Mouse (Mus musculus) neural tube, embryonic 11.5 days (tissue): Measurements from ENCODE around the gene Fundc1. TPM values are rescaled to one million over a fixed set of nuclear protein-coding genes. Genes with fewer than 3 reads are reported as not detected.

Experiments used
- ATAC-seq: fragments of 200-750 bp; cut with Nextera tagmentation; 2 replicates; pipeline ENCODE4 v1.8.0; 2017; ENCODE audit warnings: moderate number of reproducible peaks, mild to moderate bottlenecking, moderate TSS enrichment, moderate library complexity; ENCODE audit not compliant: insufficient read depth, low FRiP score, low TSS enrichment
- DNase-seq: peaks from one replicate; pipeline ENCODE4 v3.0.0-alpha.2; 2015; ENCODE audit warnings: low spot score
- H3K27ac ChIP-seq: fragments of 300-500 bp; sonication (generic); 2 replicates; pipeline ENCODE4 v1.5.1; 2014; ENCODE audit warnings: low read depth, mild to moderate bottlenecking, low read length
- H3K27me3 ChIP-seq: fragments of 300-500 bp; sonication (generic); 2 replicates; pipeline ENCODE4 v1.6.1; 2014; ENCODE audit warnings: mild to moderate bottlenecking, low read length, mixed read lengths; ENCODE audit not compliant: control insufficient read depth, insufficient read depth
- H3K36me3 ChIP-seq: fragments of 300-500 bp; sonication (generic); 2 replicates; pipeline ENCODE4 v1.6.1; 2014; ENCODE audit warnings: mild to moderate bottlenecking, low read length, moderate library complexity, mixed read lengths; ENCODE audit not compliant: control insufficient read depth, insufficient read depth
- H3K4me1 ChIP-seq: fragments of 300-500 bp; sonication (generic); 2 replicates; pipeline ENCODE4 v1.6.1; 2014; ENCODE audit warnings: low read length, mixed read lengths; ENCODE audit not compliant: control insufficient read depth, insufficient read depth
- H3K4me2 ChIP-seq: fragments of 300-500 bp; sonication (generic); 2 replicates; pipeline ENCODE4 v1.6.1; 2014; ENCODE audit warnings: low read depth, mild to moderate bottlenecking, moderate library complexity
- H3K4me3 ChIP-seq: fragments of 300-500 bp; sonication (generic); 2 replicates; pipeline ENCODE4 v1.5.1; 2014; ENCODE audit warnings: low read depth, low read length
- H3K9ac ChIP-seq: fragments of 300-500 bp; sonication (generic); 2 replicates; pipeline ENCODE4 v1.6.1; 2014; ENCODE audit warnings: mild to moderate bottlenecking, low read length
- H3K9me3 ChIP-seq: fragments of 300-500 bp; sonication (generic); 2 replicates; pipeline ENCODE4 v1.6.1; 2016; ENCODE audit warnings: low read length; ENCODE audit not compliant: control insufficient read depth
- WGBS: fragments of 180-500 bp; shearing (Covaris S2); extraction: QIAGEN DNeasy Blood & Tissue Kit; methylation state at CpG from one replicate; pipeline ENCODE4 v1.1.7; 2014; 5-methylcytosine and 5-hydroxymethylcytosine counted together
- polyA plus RNA-seq: library from polyadenylated mRNA; unstranded; fragments of >200 nt; fragmentation: Nextera tagmentation; extraction: Ambion mirVana; gene quantifications from 2 replicates; pipeline ENCODE4 v1.2.1, GENCODE M21; 2014

Gene Fundc1
- polyA plus RNA-seq, 1 experiment from 2014 or later: 58.7 TPM

DNA sequence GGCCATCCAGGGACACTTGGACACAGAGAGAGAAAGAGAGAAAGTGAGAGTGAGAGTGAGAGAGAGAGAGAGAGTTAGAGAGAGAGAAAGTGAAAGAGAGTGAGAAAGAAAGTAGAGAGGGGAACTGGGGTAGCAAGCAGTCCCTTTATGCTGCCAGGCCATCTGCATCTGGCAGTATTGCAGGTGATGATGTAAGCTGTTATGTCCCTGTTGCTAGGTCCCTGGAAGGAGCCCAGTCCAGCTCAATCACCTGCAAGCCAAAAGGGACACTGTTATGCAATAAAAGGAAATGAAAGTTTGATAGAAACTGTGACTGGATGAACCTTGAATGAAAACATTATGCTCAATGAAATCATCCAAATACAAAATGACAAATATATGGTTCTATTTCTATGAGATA, 52.0 kb downstream of the Fundc1 start:
- ATAC-seq: no peak
- no peaks in the 10 kb centered on the region for H3K36me3 ChIP-seq
- H3K9me3 ChIP-seq: no peaks in the 10 kb centered on the region
- no peaks in the 10 kb centered on the region for H3K4me1 ChIP-seq
- no peak overlapping the region for H3K4me3 ChIP-seq
- DNase-seq: no peak
- no peak overlapping the region for H3K4me2 ChIP-seq
- H3K27me3 ChIP-seq: no peaks in the 10 kb centered on the region
- H3K27ac ChIP-seq: no peak overlapping the region
- H3K9ac ChIP-seq: no peak overlapping the region

DNA sequence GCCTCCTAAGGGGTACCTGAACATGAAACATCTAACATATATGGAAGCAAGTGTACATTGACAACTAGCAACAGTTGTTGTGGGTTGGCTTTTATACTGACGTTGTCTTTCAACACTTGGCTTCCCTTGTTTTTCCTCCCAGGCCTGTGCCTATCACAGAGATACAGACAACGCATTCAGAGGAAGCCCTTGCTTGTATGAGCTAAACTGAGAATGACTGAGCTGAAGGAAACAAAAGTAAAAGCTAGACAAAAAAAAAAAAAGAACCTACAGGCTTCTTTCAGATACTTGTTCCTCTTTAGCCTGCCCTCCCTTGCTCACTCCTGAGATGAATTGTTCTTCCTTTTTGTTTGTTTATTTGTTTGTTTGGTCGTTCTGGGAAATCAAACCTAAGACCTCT, 58.1 kb downstream of the Fundc1 start:
- H3K36me3 ChIP-seq: no peaks in the 10 kb centered on the region
- DNase-seq (no peak), ATAC-seq (no peak)
- no peak overlapping the region for H3K27ac ChIP-seq
- H3K27me3 ChIP-seq: no peaks in the 10 kb centered on the region
- H3K4me1 ChIP-seq: no peaks in the 10 kb centered on the region
- no peak overlapping the region for H3K4me2 ChIP-seq
- H3K9me3 ChIP-seq: no peaks in the 10 kb centered on the region
- no peak overlapping the region for H3K4me3 ChIP-seq
- 65% methylated on average over 3 of the region's 3 CpGs for WGBS
- H3K9ac ChIP-seq: no peak overlapping the region

DNA sequence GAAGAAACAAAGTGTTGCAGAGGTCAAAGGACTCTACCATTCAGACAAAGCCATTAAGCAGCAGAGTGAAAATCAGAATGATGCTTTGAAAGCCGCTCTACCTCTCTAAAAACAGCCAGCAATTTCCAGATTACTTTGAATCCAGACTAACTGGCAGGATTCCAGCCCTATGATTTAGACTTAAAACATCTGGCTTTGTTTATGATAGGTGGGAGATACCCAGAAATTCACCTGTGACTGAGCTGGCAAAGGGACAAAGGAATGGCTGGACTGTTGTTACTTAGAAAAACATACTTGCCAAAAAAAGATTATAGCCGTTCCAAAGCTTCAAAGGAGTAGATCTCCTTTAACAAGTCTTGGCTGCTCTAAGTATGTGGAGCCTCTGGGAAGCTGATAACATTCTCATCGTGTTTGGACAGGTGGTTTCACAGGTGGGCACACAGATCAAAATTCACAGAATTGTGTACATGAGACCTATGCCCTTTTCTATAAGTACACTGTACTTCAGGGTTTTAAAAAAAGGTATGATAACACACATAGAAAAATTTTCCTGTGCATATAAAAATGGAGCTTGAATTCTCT, 60.0 kb downstream of the Fundc1 start:
- H3K9me3 ChIP-seq: no peaks in the 10 kb centered on the region
- H3K9ac ChIP-seq: no peak overlapping the region
- 68% methylated on average over 3 of the region's 3 CpGs for WGBS
- DNase-seq (no peak), ATAC-seq (no peak)
- H3K4me3 ChIP-seq: no peak overlapping the region
- no peak overlapping the region for H3K27ac ChIP-seq
- no peaks in the 10 kb centered on the region for H3K36me3 ChIP-seq
- no peak overlapping the region for H3K4me2 ChIP-seq
- H3K27me3 ChIP-seq: no peaks in the 10 kb centered on the region
- no peaks in the 10 kb centered on the region for H3K4me1 ChIP-seq
